Mouse (Mus musculus): ENCODE data around the gene Mroh2a.
A peak's percentile ranks its signal among the peaks of the same experiment; 100 is the strongest.

Gene Mroh2a

GRCm38 (mm10) chr1:88276524-88277097 lies 49.8 kb downstream of the Mroh2a start:
- no peak for DNase-seq (ENCODE audit: low spot score in 2 of 2)

DNA sequence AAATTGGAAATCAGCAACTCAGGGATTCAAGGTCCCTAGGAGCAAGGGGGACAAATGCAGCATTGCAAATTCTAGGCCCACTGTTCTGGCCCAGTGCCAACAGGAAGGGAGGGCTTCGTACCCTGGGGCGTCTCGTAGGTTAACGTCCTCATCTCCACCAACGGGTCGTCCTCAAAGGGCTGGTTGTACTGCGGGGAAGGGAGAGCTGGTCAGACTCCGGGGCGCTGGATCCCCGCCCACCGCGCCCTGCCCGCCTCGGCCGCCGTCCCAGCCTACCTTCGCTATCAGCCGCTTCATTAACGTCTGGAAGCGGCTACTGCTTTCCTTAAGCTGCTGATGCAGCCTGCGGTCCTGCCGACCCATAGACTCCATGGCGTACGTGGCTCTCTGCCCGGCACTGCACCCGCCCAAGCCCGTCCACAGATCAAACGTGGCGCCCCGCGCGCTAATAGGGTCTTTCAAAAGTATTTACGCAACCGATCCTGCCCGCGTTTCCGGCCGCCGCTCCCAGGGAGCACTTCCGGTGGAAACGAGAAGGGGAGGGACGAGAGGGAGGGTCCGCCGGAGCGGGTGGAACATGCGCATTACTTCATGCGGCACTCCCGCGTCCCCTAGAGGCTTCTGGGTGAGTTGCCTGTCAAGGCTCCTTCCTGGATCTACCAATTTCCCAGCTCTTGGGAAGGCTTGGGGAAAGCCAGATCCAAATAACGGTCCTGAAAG lies 50.5 kb downstream of the Mroh2a start, which contains the start of the genes Hjurp and Trpm8:
Gene Hjurp, minus strand, starts transcription at position 536 of the 720 bp plus-strand sequence.
Gene Trpm8, plus strand, starts transcription at position 564 of the 720 bp plus-strand sequence.
- DNase-seq (ENCODE audit: low spot score in 2 of 2): peak; percentile 100

DNA sequence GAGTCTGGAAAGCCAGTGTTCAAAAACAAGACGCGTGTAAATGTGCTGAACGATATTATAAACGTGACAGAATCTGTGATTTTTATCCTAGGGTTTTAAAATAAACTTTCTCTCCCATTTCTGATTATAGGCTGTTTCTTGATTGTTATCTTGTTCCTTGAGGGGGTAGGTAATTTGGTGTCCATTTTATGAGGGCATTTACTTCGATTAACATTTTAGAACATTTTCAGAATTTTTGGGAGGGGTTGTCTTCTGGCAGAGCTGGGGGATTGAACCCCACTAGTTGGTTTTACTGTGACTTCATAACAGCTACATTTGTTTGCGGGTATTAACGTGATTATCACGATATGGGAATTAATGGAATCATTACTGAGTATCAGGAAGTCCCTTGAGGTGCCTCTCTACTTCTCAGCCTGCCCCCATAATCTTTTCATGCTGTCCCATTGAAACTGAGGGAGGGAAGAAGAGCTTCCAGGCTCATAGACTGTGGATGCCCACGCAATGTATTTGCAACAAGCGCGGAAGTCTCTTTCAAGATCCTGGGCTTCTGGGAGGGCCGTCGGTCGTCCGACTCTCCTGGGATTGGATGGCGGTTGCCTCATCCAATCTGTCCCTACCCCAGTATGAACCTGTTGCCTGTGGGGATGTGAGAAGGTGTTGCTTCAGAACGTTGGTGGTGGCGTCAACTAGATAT lies 51.2 kb downstream of the Mroh2a start:
- DNase-seq (ENCODE audit: low spot score in 2 of 2): peak in 1 of 2 experiments; percentile 71

- DNase-seq (ENCODE audit: low spot score in 2 of 2): no peak
Measured at GRCm38 (mm10) chr1:88279111-88280005, 52.6 kb downstream of the Mroh2a start.

- no peak for DNase-seq (ENCODE audit: low spot score in 2 of 2)
Measured at GRCm38 (mm10) chr1:88280006-88280690, 53.4 kb downstream of the Mroh2a start.

- DNase-seq (ENCODE audit: low spot score in 2 of 2): no peak
Measured at GRCm38 (mm10) chr1:88282301-88282700, 55.5 kb downstream of the Mroh2a start.

DNA sequence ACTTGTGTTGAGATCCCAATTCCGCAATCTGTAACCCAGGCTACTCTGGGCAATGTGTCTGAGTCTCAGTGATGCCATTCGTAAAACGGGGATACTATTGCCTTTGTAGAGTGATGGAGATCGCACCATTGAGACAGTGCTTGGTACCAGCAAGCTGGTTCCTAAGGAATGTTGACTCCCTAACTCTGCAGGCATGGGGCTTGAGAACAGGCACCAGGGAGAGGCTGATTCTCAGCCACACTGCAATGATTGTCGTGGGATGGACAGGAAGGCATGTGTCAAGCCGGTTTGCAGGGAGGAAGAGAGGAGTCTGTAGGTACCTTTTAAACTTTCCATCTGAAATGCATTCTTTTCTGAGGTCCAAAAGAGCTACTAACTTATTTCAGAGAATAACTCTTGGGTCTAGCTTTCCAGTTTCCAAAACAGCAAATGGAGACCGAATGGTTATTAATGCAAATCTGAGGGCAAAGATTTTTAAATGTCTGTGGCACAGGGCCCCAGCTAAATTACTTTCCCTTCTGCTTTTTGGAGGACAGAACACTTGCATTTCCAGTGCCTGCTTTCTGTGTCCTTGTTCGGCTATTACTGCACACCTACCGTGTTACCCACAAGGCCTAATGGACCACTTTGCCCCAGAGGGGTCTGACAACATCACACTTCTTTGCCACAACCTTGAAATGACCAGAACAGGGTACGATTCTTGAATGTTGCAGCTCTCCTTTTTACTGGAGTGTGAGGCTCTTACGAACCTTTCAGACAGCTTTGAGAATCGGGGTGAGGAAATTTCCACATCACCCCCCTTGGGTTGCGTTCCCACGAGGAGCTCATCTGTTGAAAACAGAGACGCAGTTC lies 56.8 kb downstream of the Mroh2a start:
- DNase-seq (ENCODE audit: low spot score in 2 of 2): no peak

- DNase-seq (ENCODE audit: low spot score in 2 of 2): no peak
Measured at GRCm38 (mm10) chr1:88284228-88284945, 57.6 kb downstream of the Mroh2a start.

DNA sequence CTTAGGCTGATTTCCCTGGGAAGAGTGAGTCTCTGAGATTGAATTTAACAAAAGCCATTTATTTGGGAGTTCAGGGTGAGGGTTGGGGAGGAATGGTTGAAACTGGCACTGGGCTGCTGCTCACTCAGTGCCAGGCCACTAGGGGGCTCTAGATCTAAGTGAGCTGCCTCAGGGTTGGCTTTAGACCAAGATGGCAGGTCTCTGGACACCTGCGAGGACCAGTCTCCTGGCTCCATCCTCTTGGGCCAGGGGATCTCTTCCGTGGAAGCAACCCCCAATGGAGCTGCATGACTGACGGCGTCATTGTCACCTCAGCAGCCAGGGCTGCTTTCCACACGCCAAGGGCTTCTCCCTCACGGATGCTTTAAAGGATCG lies 58.1 kb downstream of the Mroh2a start:
- DNase-seq (ENCODE audit: low spot score in 2 of 2): peak in 1 of 2 experiments; percentile 20

GRCm38 (mm10) chr1:88285652-88286051 lies 58.9 kb downstream of the Mroh2a start:
- DNase-seq (ENCODE audit: low spot score in 2 of 2): no peak

- no peak for DNase-seq (ENCODE audit: low spot score in 2 of 2)
Measured at GRCm38 (mm10) chr1:88286136-88286845, 59.5 kb downstream of the Mroh2a start.

DNA sequence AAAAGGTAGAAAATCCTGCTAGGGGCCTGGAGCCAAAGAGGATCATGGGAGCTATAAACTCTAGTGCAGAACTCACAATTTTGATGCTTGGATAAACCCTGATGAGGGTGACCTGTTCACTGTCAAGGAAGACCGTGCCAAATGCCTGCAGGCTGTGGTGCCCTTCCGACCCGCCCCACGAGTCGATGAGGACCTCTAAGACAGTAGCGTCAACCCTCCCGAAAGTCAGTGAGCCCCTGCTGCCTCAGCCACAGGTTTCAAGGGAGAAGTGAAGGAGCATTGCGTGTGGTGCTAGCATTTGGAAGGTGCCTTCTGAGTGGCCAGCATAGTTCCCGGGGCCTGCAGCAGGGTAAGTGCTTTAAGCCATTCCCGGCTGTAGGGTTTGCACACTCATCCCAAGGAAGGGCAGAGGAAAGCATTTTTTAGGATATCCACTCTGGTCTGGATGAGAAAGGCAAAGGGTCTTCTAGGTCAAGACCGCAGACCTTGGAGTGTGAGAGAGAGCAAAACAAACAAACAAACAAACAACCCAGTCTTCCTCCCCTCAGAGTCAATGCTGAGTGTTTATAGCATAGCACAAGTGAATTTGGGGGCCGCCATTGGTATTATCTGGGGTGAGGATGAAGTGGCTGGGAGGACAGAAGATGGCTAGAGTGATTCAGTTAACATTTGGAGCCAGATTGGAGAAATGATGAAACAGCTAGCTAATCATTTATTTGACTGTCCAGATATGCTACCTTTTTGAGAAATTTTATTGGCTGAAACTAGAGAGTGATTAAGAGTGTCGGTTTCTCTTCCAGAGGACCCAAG lies 60.3 kb downstream of the Mroh2a start:
- DNase-seq (ENCODE audit: low spot score in 2 of 2): no peak

- no peak for DNase-seq (ENCODE audit: low spot score in 2 of 2)
Measured at GRCm38 (mm10) chr1:88287697-88287980, 60.9 kb downstream of the Mroh2a start.

- no peak for DNase-seq (ENCODE audit: low spot score in 2 of 2)
Measured at GRCm38 (mm10) chr1:88288056-88288788, 61.4 kb downstream of the Mroh2a start.

DNA sequence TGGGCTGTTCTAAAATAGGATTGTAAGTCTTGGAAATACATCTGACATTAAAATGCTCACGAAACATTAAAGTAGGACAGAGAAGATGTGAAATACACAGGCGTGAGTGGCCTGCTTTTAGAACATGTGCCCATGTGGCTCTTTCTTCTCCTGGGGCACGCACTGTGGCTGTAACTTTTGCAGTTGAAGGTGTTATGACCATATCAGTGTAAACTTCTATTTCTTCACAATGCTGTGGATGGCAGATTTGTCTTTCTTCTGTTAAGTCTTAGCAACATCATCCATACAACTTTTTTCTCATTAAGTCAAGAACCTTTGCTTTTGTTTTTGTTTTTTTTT lies 62.0 kb downstream of the Mroh2a start:
- no peak for DNase-seq (ENCODE audit: low spot score in 2 of 2)

- no peak for DNase-seq (ENCODE audit: low spot score in 2 of 2)
Measured at GRCm38 (mm10) chr1:88289152-88289551, 62.4 kb downstream of the Mroh2a start.

DNA sequence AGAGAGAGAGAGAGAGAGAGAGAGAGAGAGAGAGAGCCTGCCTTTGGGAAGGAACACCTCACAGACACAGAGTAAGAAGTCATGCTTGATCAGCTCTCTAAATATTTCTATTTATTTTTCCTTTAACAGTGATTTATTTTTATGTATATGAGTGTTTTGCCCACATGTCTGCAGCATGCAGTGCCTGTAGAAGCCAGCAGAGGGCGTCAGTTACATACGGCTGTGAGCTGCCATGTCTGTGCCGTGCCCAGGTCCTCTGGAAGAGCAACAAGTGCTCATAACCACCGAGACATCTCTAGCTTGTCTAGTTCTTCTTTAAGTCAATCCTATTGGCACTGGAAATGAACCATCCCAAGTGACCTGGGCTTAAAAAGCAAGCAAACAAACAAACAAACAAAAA lies 63.1 kb downstream of the Mroh2a start:
- DNase-seq (ENCODE audit: low spot score in 2 of 2): peak in 1 of 2 experiments; percentile 2

DNA sequence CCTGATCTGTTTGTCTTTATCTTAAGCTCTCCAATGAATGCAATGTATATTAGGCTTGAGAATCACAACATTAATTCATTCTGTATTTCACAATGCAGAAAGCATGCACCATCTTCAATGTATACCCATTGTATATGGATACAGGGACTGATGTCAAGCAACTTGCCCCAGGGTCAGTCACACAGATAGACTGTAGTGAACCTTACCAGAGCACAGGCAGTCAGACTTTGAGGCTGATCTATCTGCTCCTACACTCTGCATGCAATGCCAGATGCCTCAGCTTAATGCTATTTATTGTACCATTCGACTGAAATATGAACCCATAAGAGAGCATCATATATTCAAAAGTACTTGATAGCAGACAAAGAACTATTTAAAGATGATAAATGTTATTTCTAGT lies 63.7 kb downstream of the Mroh2a start:
- DNase-seq (ENCODE audit: low spot score in 2 of 2): peak in 1 of 2 experiments; percentile 6

Measured in heart, adult 9 months (tissue).